Mouse (Mus musculus) heart, postnatal 14 days (tissue): ENCODE data around the gene Syn1. TPM values are rescaled to one million over a fixed set of nuclear protein-coding genes. Genes with fewer than 3 reads are reported as not detected.

Experiments used
- DNase-seq, 2 experiments: peaks; one replicate each; pipeline ENCODE4 v3.0.0; 2021 to 2022
- intact Hi-C: fragments of 180-260 bp; cut with DNase I; formaldehyde crosslinking; loops from one replicate; pipeline ENCODE4 v1.15.1; 2025
- microRNA-seq, 2 experiments: library from miRNA; unstranded; fragments of <30 nt; microRNA quantifications; one replicate each; pipeline ENCODE4 v1.2.0; 2021 to 2022
- total RNA-seq, 2 experiments: library from RNA; stranded (reverse); gene quantifications; 2 replicates each; pipeline ENCODE4 v1.2.3; 2021

Syn1 gene
- total RNA-seq, 2 experiments from 2014 or later, result 0.32 to 0.45 TPM

- intact Hi-C loops, result no loop called here
- DNase-seq, result peak; percentile 7 to 21
Observed at GRCm38 (mm10) chrX:20863161-20864101, 57.4 kb downstream of the Syn1 start.

GRCm38 (mm10) chrX:20862105-20863065, 58.4 kb downstream of the Syn1 start:
- DNase-seq, result peak; percentile 12 to 30
- intact Hi-C loops, result no loop called here

DNA sequence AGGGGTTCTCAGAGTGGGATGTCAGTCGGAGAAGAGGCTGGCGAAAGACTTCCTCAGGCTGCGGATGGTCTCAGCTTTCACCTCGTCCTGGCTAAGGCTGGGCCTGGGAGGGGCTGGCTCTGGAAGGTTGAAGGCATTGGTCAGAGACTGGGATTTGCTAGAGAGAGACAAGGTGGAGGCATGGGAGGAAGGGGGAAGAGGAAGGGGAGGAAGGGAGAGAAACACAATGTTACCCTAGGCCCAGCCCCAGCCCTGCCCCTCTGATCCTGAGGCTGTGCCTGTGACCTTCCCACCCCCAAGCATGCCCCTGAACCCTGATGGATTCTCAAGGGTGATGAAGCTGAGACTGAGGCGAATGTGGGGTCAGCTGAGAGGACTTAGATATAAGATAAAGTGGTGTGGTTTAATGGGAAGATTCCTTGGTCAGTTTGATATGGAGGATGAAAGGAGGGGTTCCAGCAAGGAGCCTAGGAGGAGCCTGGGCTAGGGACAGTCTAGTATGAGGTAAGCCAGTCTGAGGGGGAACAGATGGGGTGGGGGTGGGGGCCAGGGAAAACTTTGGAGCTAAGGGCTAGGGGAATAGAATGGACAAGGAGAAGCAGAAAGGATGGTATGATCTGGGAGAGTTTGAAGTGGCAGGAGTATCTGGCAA, 59.2 kb downstream of the Syn1 start:
- intact Hi-C loops, result no loop called here
- DNase-seq, result no peak

GRCm38 (mm10) chrX:20853794-20854193, 67.0 kb downstream of the Syn1 start:
- DNase-seq, result no peak
- intact Hi-C loops, result loop anchor here (10.0 kb wide), 1 partner anchor 179 kb away; no protein-coding TSS in a partner anchor

GRCm38 (mm10) chrX:20848256-20848984, 72.4 kb downstream of the Syn1 start:
- intact Hi-C loops, result loop anchor here (5.0 kb wide), 1 partner anchor 99 kb away; no protein-coding TSS in a partner anchor

GRCm38 (mm10) chrX:20847816-20848215, 73.0 kb downstream of the Syn1 start:
- DNase-seq, result no peak
- intact Hi-C loops, result loop anchor here (5.0 kb wide), 1 partner anchor 99 kb away; no protein-coding TSS in a partner anchor

More at GRCm38 (mm10) chrX:20848256-20848984, 72.4 kb downstream of the Syn1 start:
- DNase-seq, result peak; percentile 84 to 88

- no peak for DNase-seq
- intact Hi-C loops, result loop anchor here (5.0 kb wide), 1 partner anchor 100 kb away; no protein-coding TSS in a partner anchor
Observed at GRCm38 (mm10) chrX:20847232-20847631, 73.6 kb downstream of the Syn1 start.

DNA sequence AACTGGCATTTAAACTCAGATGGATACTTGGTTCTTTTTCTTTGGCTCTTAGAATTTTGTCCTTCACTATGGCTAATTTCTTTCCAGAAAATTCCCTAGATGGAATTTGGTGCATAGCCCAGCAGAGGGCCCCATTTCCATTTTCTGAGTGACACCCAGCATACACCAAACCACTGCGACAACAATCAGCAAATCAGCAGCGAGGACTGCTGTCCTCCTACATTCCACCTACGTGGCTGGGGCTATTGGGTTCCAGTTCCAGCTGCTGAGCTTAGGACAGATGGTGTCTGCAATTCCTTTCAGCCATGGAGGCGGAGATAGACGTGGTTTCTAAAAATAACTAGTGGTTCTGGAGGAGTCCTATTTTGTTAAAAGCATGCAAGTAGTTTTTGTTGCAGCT, 91.9 kb downstream of the Syn1 start:
- intact Hi-C loops, result loop anchor here (2.0 kb wide), 1 partner anchor 118 kb away; no protein-coding TSS in a partner anchor
- DNase-seq, result peak; percentile 36 to 55

GRCm38 (mm10) chrX:20819708-20820426, 100.9 kb downstream of the Syn1 start:
- intact Hi-C loops, result loop anchor here (2.0 to 5.0 kb wide), 3 partner anchors 19 to 158 kb away; no protein-coding TSS in a partner anchor
- peak; percentile 44 to 63 for DNase-seq

- intact Hi-C loops, result loop anchor here (2.0 to 5.0 kb wide), 3 partner anchors 18 to 157 kb away; no protein-coding TSS in a partner anchor
- peak; percentile 82 to 89 for DNase-seq
Observed at GRCm38 (mm10) chrX:20819204-20819628, 101.6 kb downstream of the Syn1 start.

- DNase-seq, result no peak
- intact Hi-C loops, result loop anchor here (5.0 kb wide), 2 partner anchors 45 to 155 kb away; no protein-coding TSS in a partner anchor
Observed at GRCm38 (mm10) chrX:20816974-20817373, 103.8 kb downstream of the Syn1 start.

Small RNA genes lying within 50 kb of the gene (microRNA-seq; reads per million reads assigned to microRNA genes)
- gene Gm24824, result 0 reads per million in 2 experiments
- gene Mir5617, result 1.1 to 7.2 reads per million in 2 experiments

Other genes starting within 250 kb of the Syn1 start
- 100 to 1,000 TPM; 156 to 185 TPM for gene Cdk16, start 233.1 kb downstream of the Syn1 start, total RNA-seq
- gene Usp11, start 217.1 kb downstream of the Syn1 start, total RNA-seq, result 1 to 10 TPM; 4.8 to 5.2 TPM
- 10 to 100 TPM; 84.5 to 88.6 TPM for gene Araf, start 123.2 kb downstream of the Syn1 start, total RNA-seq
- 1 to 10 TPM; 9.1 to 9.7 TPM for gene Timp1, start 50.8 kb downstream of the Syn1 start, total RNA-seq
- gene Cfp, start 10.6 kb upstream of the Syn1 start, total RNA-seq, result 10 to 100 TPM; 12.4 to 13.0 TPM
- gene Elk1, start 29.6 kb upstream of the Syn1 start, total RNA-seq, result 10 to 100 TPM in 1 of 2 experiments, 1 to 10 TPM in 1; 9.1 to 10.1 TPM
- 10 to 100 TPM; 27.5 to 34.1 TPM for gene Uxt, start 41.0 kb upstream of the Syn1 start, total RNA-seq
- gene Zfp182, start 141.3 kb upstream of the Syn1 start, total RNA-seq, result 1 to 10 TPM; 4.4 to 4.5 TPM
- gene Spaca5, start 147.4 kb upstream of the Syn1 start, total RNA-seq, result not detected
- under 1 TPM; 0.32 to 0.65 TPM for gene Zfp300, start 168.5 kb upstream of the Syn1 start, total RNA-seq
- not detected for gene Ssxa1, start 194.8 kb upstream of the Syn1 start, total RNA-seq